Mouse (Mus musculus) CH12.LX (cell line): ENCODE data around the gene Daxx. TPM values are rescaled to one million over a fixed set of nuclear protein-coding genes. Genes with fewer than 3 reads are reported as not detected.

Experiments used
- DNase-seq: peaks from one replicate; pipeline ENCODE4 v3.0.0-alpha.2; 2013; ENCODE audit errors: extremely low read depth
- H3K27ac ChIP-seq: 2 replicates; pipeline ENCODE4 v1.5.1; 2012; ENCODE audit warnings: low read depth, mild to moderate bottlenecking, control low read depth, moderate library complexity; ENCODE audit not compliant: insufficient read depth
- H3K27me3 ChIP-seq: replicated peaks from 2 replicates; pipeline ENCODE3; 2012; ENCODE audit warnings: inconsistent platforms
- H3K36me3 ChIP-seq, 2 experiments: replicated peaks in 1 of 2; 2 replicates each; pipeline versions ENCODE3 to v1.6.1; 2012; ENCODE audit warnings: inconsistent platforms in 1 of 2, low read length in 1 of 2, mild to moderate bottlenecking in 1 of 2, mixed read lengths in 1 of 2, moderate library complexity in 1 of 2; ENCODE audit not compliant: control insufficient read depth in 1 of 2, insufficient read depth in 1 of 2
- H3K4me1 ChIP-seq, 2 experiments: 2 replicates each; pipeline ENCODE4 v1.6.1; 2012; ENCODE audit warnings: inconsistent platforms in 1 of 2, moderate library complexity in 1 of 2; ENCODE audit not compliant: insufficient read depth in 2 of 2, control insufficient read depth in 1 of 2
- H3K4me2 ChIP-seq: 2 replicates; pipeline ENCODE4 v1.6.1; 2012; ENCODE audit warnings: low read depth, mild to moderate bottlenecking, control low read depth; ENCODE audit not compliant: poor library complexity, insufficient read depth, severe bottlenecking
- H3K4me3 ChIP-seq, 3 experiments: fragments of 150-350 bp in 1 of 3; sonication (generic) in 1 of 3; replicated peaks in 1 of 3; 2 replicates each; pipeline versions ENCODE3 to v1.5.1; 2011 to 2012; ENCODE audit warnings: low read depth in 2 of 3, low read length in 2 of 3, mild to moderate bottlenecking in 2 of 3, moderate library complexity in 2 of 3, control low read depth in 1 of 3, improper control_type of control experiment in 1 of 3, inconsistent platforms in 1 of 3, mixed read lengths in 1 of 3; ENCODE audit not compliant: poor library complexity in 1 of 3
- H3K79me2 ChIP-seq: replicated peaks from 2 replicates; pipeline ENCODE4 v1.6.1; 2012; ENCODE audit warnings: mild to moderate bottlenecking, moderate library complexity; ENCODE audit not compliant: control insufficient read depth, poor library complexity, insufficient read depth, severe bottlenecking; ENCODE audit errors: extremely low read depth
- H3K9ac ChIP-seq: 2 replicates; pipeline ENCODE4 v1.6.1; 2012; ENCODE audit warnings: low read depth, mild to moderate bottlenecking, control low read depth, moderate library complexity; ENCODE audit not compliant: insufficient read depth
- H3K9me3 ChIP-seq: replicated peaks from 2 replicates; pipeline ENCODE3; 2012; ENCODE audit warnings: low read length, inconsistent platforms, mixed read lengths
- CTCF ChIP-seq, 2 experiments: IDR thresholded peaks in 1 of 2; conservative IDR thresholded peaks in 1 of 2; 2 replicates each; pipeline ENCODE4 v1.5.1; 2011 to 2012; ENCODE audit warnings: low read depth in 2 of 2, low read length in 2 of 2, improper control_type of control experiment in 1 of 2, inconsistent platforms in 1 of 2, mild to moderate bottlenecking in 1 of 2, moderate library complexity in 1 of 2
- E2F4 ChIP-seq: IDR thresholded peaks from 2 replicates; pipeline ENCODE4 v1.6.1; 2011; ENCODE audit warnings: low read depth, low read length, improper control_type of control experiment; ENCODE audit not compliant: insufficient replicate concordance
- ELF1 ChIP-seq: IDR thresholded peaks from 2 replicates; pipeline ENCODE4 v1.6.1; 2014; ENCODE audit warnings: low read depth, mild to moderate bottlenecking, inconsistent platforms, low read length, improper control_type of control experiment
- EP300 ChIP-seq: IDR thresholded peaks from 2 replicates; pipeline ENCODE4 v1.6.1; 2011; ENCODE audit warnings: low read length, improper control_type of control experiment
- GABPA ChIP-seq: IDR thresholded peaks from 2 replicates; pipeline ENCODE4 v1.6.1; 2012; ENCODE audit warnings: low read depth, low read length, improper control_type of control experiment, inconsistent platforms; ENCODE audit not compliant: insufficient replicate concordance
- JUND ChIP-seq: conservative IDR thresholded peaks from 2 replicates; pipeline ENCODE4 v1.6.1; 2011; ENCODE audit warnings: low read depth, low read length, improper control_type of control experiment
- KAT2A ChIP-seq: IDR thresholded peaks from 2 replicates; pipeline ENCODE4 v1.6.1; 2012; ENCODE audit warnings: low read length, improper control_type of control experiment, inconsistent platforms; ENCODE audit not compliant: insufficient replicate concordance
- MAZ ChIP-seq: IDR thresholded peaks from 2 replicates; pipeline ENCODE4 v1.6.1; 2012; ENCODE audit warnings: low read depth, mild to moderate bottlenecking, inconsistent platforms, low read length, improper control_type of control experiment, moderate library complexity
- MEF2A ChIP-seq: IDR thresholded peaks from 2 replicates; pipeline ENCODE4 v1.6.1; 2014; ENCODE audit warnings: low read depth, mild to moderate bottlenecking, inconsistent platforms, low read length, improper control_type of control experiment, borderline replicate concordance
- MYC ChIP-seq: IDR thresholded peaks from 2 replicates; pipeline ENCODE4 v1.6.1; 2011; ENCODE audit warnings: low read depth, mild to moderate bottlenecking, improper control_type of control experiment, low read length
- NRF1 ChIP-seq: IDR thresholded peaks from 2 replicates; pipeline ENCODE4 v1.6.1; 2014; ENCODE audit warnings: low read depth, mild to moderate bottlenecking, inconsistent platforms, low read length, improper control_type of control experiment, moderate library complexity
- PAX5 ChIP-seq: IDR thresholded peaks from 2 replicates; pipeline ENCODE4 v1.6.1; 2012; ENCODE audit warnings: low read length, inconsistent platforms, mixed read lengths
- POLR2AphosphoS2 ChIP-seq: IDR thresholded peaks from 2 replicates; pipeline ENCODE4 v1.6.1; 2011; ENCODE audit warnings: low read depth, low read length, improper control_type of control experiment
- RAD21 ChIP-seq: IDR thresholded peaks from 2 replicates; pipeline ENCODE4 v1.6.1; 2011; ENCODE audit warnings: low read depth, mild to moderate bottlenecking, low read length, improper control_type of control experiment, moderate library complexity
- RCOR1 ChIP-seq: conservative IDR thresholded peaks from 2 replicates; pipeline ENCODE4 v1.6.1; 2012; ENCODE audit warnings: low read depth, mild to moderate bottlenecking, inconsistent platforms, low read length, improper control_type of control experiment
- SIN3A ChIP-seq: IDR thresholded peaks from 2 replicates; pipeline ENCODE4 v1.6.1; 2012; ENCODE audit warnings: low read length, improper control_type of control experiment, inconsistent platforms
- USF1 ChIP-seq: IDR thresholded peaks from 2 replicates; pipeline ENCODE4 v1.6.1; 2014; ENCODE audit warnings: low read depth, mild to moderate bottlenecking, inconsistent platforms, low read length, improper control_type of control experiment
- USF2 ChIP-seq: conservative IDR thresholded peaks from 2 replicates; pipeline ENCODE4 v1.6.1; 2011; ENCODE audit warnings: low read depth, low read length, improper control_type of control experiment
- dilution Hi-C: fragments of 300-500 bp; cut with MboI; formaldehyde crosslinking; loops from 2 replicates; pipeline ENCODE4 v1.14.3; 2020; ENCODE audit warnings: low sequenced_read_pairs; ENCODE audit not compliant: extremely low pct_unique_long_range_greater_than_20kb, extremely low pct_ligation_motif_present
- in situ Hi-C: fragments of 300-500 bp; cut with MboI; formaldehyde crosslinking; loops from 3 replicates; pipeline ENCODE4 v1.14.3; 2019; ENCODE audit warnings: low sequenced_read_pairs, low pct_ligation_motif_present, low pct_unique_long_range_greater_than_20kb, mixed read lengths
- polyA plus RNA-seq: library from polyadenylated mRNA; unstranded; fragments of >175 nt; gene quantifications from 2 replicates; pipeline ENCODE4 v1.2.1, GENCODE M21; 2012; ENCODE audit warnings: low read depth; ENCODE audit not compliant: insufficient read length
- total RNA-seq, 2 experiments: library from RNA; depleted of rRNA; stranded (reverse); fragments of 300-350 nt in 1 of 2; fragments of >200 nt in 1 of 2; gene quantifications; 2 replicates each; pipeline ENCODE4 v1.2.3; 2012 to 2014

Gene Daxx
- total and polyA plus RNA-seq, 3 experiments: 32.3 to 53.0 (median 33.8) TPM

- H3K27me3 ChIP-seq: no peaks in the 10 kb centered on the region
- H3K9ac ChIP-seq: no peak overlapping the region
- in situ Hi-C loops: no loop called here
- H3K27ac ChIP-seq: no peak overlapping the region
- H3K79me2 ChIP-seq: no peaks in the 10 kb centered on the region
- no peak for TF ChIP-seq CTCF (conservative IDR thresholded peaks at IDR 0.05 in 1 of 2, IDR thresholded peaks at IDR 0.05 in 1 of 2; ENCODE audit: low read depth in 2 of 2, low read length in 2 of 2)
- no peak for TF ChIP-seq MYC
- TF ChIP-seq E2F4: no peak
- H3K9me3 ChIP-seq: no peaks in the 10 kb centered on the region
- no peak overlapping the region for H3K4me3 ChIP-seq
- no peaks in the 10 kb centered on the region for H3K36me3 ChIP-seq
- peaks cover 0 to 10% of the 10 kb centered on the region in 2 experiments; a peak in 2 of 4 replicates for H3K4me1 ChIP-seq
- no peak for DNase-seq
- no peak overlapping the region for H3K4me2 ChIP-seq
- dilution Hi-C loops: no loop called here
These were observed 8.3 kb upstream of the Daxx start for GRCm38 (mm10) chr17:33900989-33901314.

DNA sequence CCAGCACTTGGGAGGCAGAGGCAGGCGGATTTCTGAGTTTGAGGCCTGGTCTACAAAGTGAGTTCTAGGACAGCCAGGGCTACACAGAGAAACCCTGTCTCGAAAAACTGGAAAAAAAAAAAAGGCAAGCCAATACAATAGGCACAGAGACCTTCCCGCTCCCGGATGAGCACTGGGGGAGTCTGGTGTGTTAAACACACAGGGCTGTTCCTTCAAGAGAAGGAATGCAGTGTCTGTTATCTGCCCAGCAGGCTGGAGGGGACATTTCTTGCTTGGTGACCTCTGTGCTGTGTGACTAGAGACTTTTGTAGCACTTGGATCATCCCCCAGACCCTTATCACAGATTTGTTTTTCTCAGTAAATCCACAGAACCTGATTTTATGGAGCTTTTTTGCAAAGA, 7.6 kb upstream of the Daxx start:
- H3K9ac ChIP-seq: no peak overlapping the region
- in situ Hi-C loops (no loop called here), dilution Hi-C loops (no loop called here)
- H3K4me3 ChIP-seq: no peak overlapping the region
- no peaks in the 10 kb centered on the region for H3K27me3 ChIP-seq
- H3K36me3 ChIP-seq: no peaks in the 10 kb centered on the region
- no peak overlapping the region for H3K4me2 ChIP-seq
- no peaks in the 10 kb centered on the region for H3K9me3 ChIP-seq
- peaks cover 0 to 10% of the 10 kb centered on the region in 2 experiments; a peak in 2 of 4 replicates for H3K4me1 ChIP-seq
- TF ChIP-seq NRF1: no peak
- TF ChIP-seq SIN3A: no peak
- TF ChIP-seq EP300: no peak
- TF ChIP-seq RCOR1: no peak
- TF ChIP-seq MAZ: no peak
- TF ChIP-seq CTCF (conservative IDR thresholded peaks at IDR 0.05 in 1 of 2, IDR thresholded peaks at IDR 0.05 in 1 of 2; ENCODE audit: low read depth in 2 of 2, low read length in 2 of 2): no peak
- no peak for TF ChIP-seq USF1
- TF ChIP-seq USF2: no peak
- no peak for TF ChIP-seq E2F4
- no peak for TF ChIP-seq JUND
- no peak for TF ChIP-seq MYC
- TF ChIP-seq KAT2A: no peak
- TF ChIP-seq MEF2A: no peak
- no peak for TF ChIP-seq RAD21
- TF ChIP-seq POLR2AphosphoS2: no peak
- TF ChIP-seq PAX5: no peak
- TF ChIP-seq ELF1: no peak
- no peak for TF ChIP-seq GABPA
- H3K27ac ChIP-seq: no peak overlapping the region
- H3K79me2 ChIP-seq: no peaks in the 10 kb centered on the region
- no peak for DNase-seq
